Mouse (Mus musculus): Measurements from ENCODE around the gene Sva. TPM values are rescaled to one million over a fixed set of nuclear protein-coding genes. Genes with fewer than 3 reads are reported as not detected.

The Sva gene
- polyA plus RNA-seq (2014; fragmentation: Nextera tagmentation; extraction: Ambion mirVana) = not detected in 2 replicates

GRCm38 (mm10) chr6:42038094-42038493, at the start of gene Sva:
TSS of gene Sva (plus strand) at chr6:42038394.
- H3K36me3 ChIP-seq (replicated peaks; ENCODE audit: control insufficient read depth, insufficient read depth) = no peaks in the 10 kb centered on the region
- no peak within 1 kb of the TSS for H3K4me2 ChIP-seq (replicated peaks)
- no peaks in the 10 kb centered on the region for H3K9me3 ChIP-seq (ENCODE audit: control insufficient read depth, low read length)
- no peak within 1 kb of the TSS for H3K27ac ChIP-seq
- H3K4me3 ChIP-seq (replicated peaks; ENCODE audit: low read length) = no peak within 1 kb of the TSS
- H3K9ac ChIP-seq = no peak within 1 kb of the TSS
- no peak for ATAC-seq (ENCODE audit: low FRiP score)
- DNase-seq (ENCODE audit: low spot score) = no peak
- no peaks in the 10 kb centered on the region for H3K27me3 ChIP-seq (ENCODE audit: control insufficient read depth, insufficient read depth, low read length)
- H3K4me1 ChIP-seq (replicated peaks; ENCODE audit: control insufficient read depth, insufficient read depth, low read length) = no peaks in the 10 kb centered on the region

Other genes starting within 250 kb of the Sva start
- gene Pip, start 190.9 kb upstream of the Sva start, polyA plus RNA-seq (2014; fragmentation: Nextera tagmentation; extraction: Ambion mirVana) = not detected in 2 replicates
- not detected in 2 replicates for gene Sval2, start 185.4 kb upstream of the Sva start, polyA plus RNA-seq (2014; fragmentation: Nextera tagmentation; extraction: Ambion mirVana)
- not detected in 2 replicates for gene Sval1, start 86.8 kb upstream of the Sva start, polyA plus RNA-seq (2014; fragmentation: Nextera tagmentation; extraction: Ambion mirVana)
- gene Sval3, start 70.3 kb upstream of the Sva start, polyA plus RNA-seq (2014; fragmentation: Nextera tagmentation; extraction: Ambion mirVana) = not detected in 2 replicates
- gene Tas2r139, start 102.5 kb downstream of the Sva start, polyA plus RNA-seq (2014; fragmentation: Nextera tagmentation; extraction: Ambion mirVana) = not detected in 2 replicates
- gene Tas2r144, start 176.9 kb downstream of the Sva start, polyA plus RNA-seq (2014; fragmentation: Nextera tagmentation; extraction: Ambion mirVana) = not detected in 2 replicates
- 11.6 and 12.1 TPM in 2 replicates for gene Gstk1, start 207.5 kb downstream of the Sva start, polyA plus RNA-seq (2014; fragmentation: Nextera tagmentation; extraction: Ambion mirVana)
- gene Tmem139, start 223.6 kb downstream of the Sva start, polyA plus RNA-seq (2014; fragmentation: Nextera tagmentation; extraction: Ambion mirVana) = not detected in 2 replicates
- 32.7 and 36.4 TPM in 2 replicates for gene Casp2, start 226.6 kb downstream of the Sva start, polyA plus RNA-seq (2014; fragmentation: Nextera tagmentation; extraction: Ambion mirVana)
- gene Clcn1, start 248.3 kb downstream of the Sva start, polyA plus RNA-seq (2014; fragmentation: Nextera tagmentation; extraction: Ambion mirVana) = 0.94 and 1.9 TPM in 2 replicates